Mouse (Mus musculus) limb, embryonic 13.5 days (tissue): ENCODE measurements around the gene Olfr486. TPM values are rescaled to one million over a fixed set of nuclear protein-coding genes. Genes with fewer than 3 reads are reported as not detected.
"Not testable (repeated sequence)": the region's sequence is repeated elsewhere in the genome, so short reads cannot be mapped to it uniquely, and the experiment has no call there.

Source experiments
- ATAC-seq: fragments of 200-750 bp; cut with Nextera tagmentation; 2 replicates; pipeline ENCODE4 v1.8.0; 2017; ENCODE audit warnings: low read depth, moderate number of reproducible peaks, moderate TSS enrichment; ENCODE audit not compliant: low FRiP score
- H3K27ac ChIP-seq: fragments of 300-500 bp; sonication (generic); 2 replicates; pipeline ENCODE4 v1.5.1; 2015; ENCODE audit warnings: inconsistent platforms, mild to moderate bottlenecking, moderate library complexity
- H3K27me3 ChIP-seq: fragments of 300-500 bp; sonication (generic); 2 replicates; pipeline ENCODE4 v1.6.1; 2015; ENCODE audit warnings: mild to moderate bottlenecking, inconsistent platforms
- H3K36me3 ChIP-seq: fragments of 300-500 bp; sonication (generic); 2 replicates; pipeline ENCODE4 v1.6.1; 2015; ENCODE audit warnings: inconsistent platforms, mild to moderate bottlenecking, moderate library complexity
- H3K4me1 ChIP-seq: fragments of 300-500 bp; sonication (generic); 2 replicates; pipeline ENCODE4 v1.6.1; 2015; ENCODE audit warnings: inconsistent platforms
- H3K4me2 ChIP-seq: fragments of 300-500 bp; sonication (generic); replicated peaks from 2 replicates; pipeline ENCODE4 v1.6.1; 2015; ENCODE audit warnings: inconsistent platforms, mild to moderate bottlenecking, moderate library complexity
- H3K4me3 ChIP-seq: fragments of 300-500 bp; sonication (generic); 2 replicates; pipeline ENCODE4 v1.5.1; 2015; ENCODE audit warnings: moderate library complexity, mild to moderate bottlenecking, inconsistent platforms
- H3K9ac ChIP-seq: fragments of 300-500 bp; sonication (generic); 2 replicates; pipeline ENCODE4 v1.6.1; 2015; ENCODE audit warnings: mild to moderate bottlenecking, inconsistent platforms
- H3K9me3 ChIP-seq: fragments of 300-500 bp; sonication (generic); 2 replicates; pipeline ENCODE4 v1.6.1; 2016; ENCODE audit warnings: inconsistent platforms
- WGBS: fragments of 180-500 bp; shearing (Covaris S2); methylation state at CpG from one replicate; pipeline ENCODE4 v1.1.7; 2015; 5-methylcytosine and 5-hydroxymethylcytosine counted together
- polyA plus RNA-seq: library from polyadenylated mRNA; unstranded; fragments of >200 nt; fragmentation: Nextera tagmentation; extraction: Ambion mirVana; gene quantifications from 2 replicates; pipeline ENCODE4 v1.2.1, GENCODE M21; 2015

The Olfr486 gene
- polyA plus RNA-seq = not detected in 2 replicates

GRCm38 (mm10) chr7:108172642-108173041, at the start of gene Olfr486:
Gene Olfr486 (minus strand): TSS chr7:108172742.
- 88% methylated on average over 1 of the region's 1 CpGs for WGBS
- not testable (repeated sequence) for H3K9me3 ChIP-seq, H3K9ac ChIP-seq, H3K27ac ChIP-seq, H3K27me3 ChIP-seq, H3K36me3 ChIP-seq, H3K4me1 ChIP-seq, ATAC-seq, H3K4me2 ChIP-seq, H3K4me3 ChIP-seq

- not testable (repeated sequence) for H3K36me3 ChIP-seq, H3K9me3 ChIP-seq, H3K4me3 ChIP-seq, H3K27ac ChIP-seq, H3K27me3 ChIP-seq, ATAC-seq, H3K4me2 ChIP-seq, H3K9ac ChIP-seq, H3K4me1 ChIP-seq
Measured at GRCm38 (mm10) chr7:108214536-108214935, 42.0 kb upstream of the Olfr486 start, which contains the start of gene Olfr487. Gene Olfr487 (minus strand): TSS chr7:108214636.

- Histone ChIP-seq H3K27ac (no peak overlapping the region), H3K4me1 (no peaks in the 10 kb centered on the region), H3K4me3 (no peak overlapping the region), H3K4me2 (no peak overlapping the region), H3K9me3 (no peaks in the 10 kb centered on the region), H3K9ac (no peak overlapping the region), H3K27me3 (no peaks in the 10 kb centered on the region), H3K36me3 (no peaks in the 10 kb centered on the region)
- ATAC-seq = no peak
- WGBS = 68% methylated on average over 6 of the region's 6 CpGs
Measured at GRCm38 (mm10) chr7:108196938-108197337, 24.4 kb upstream of the Olfr486 start.

GRCm38 (mm10) chr7:108196337-108196736, 23.8 kb upstream of the Olfr486 start:
- H3K9me3 ChIP-seq, H3K27ac ChIP-seq, H3K4me3 ChIP-seq, H3K4me1 ChIP-seq, H3K4me2 ChIP-seq, H3K27me3 ChIP-seq, H3K36me3 ChIP-seq, H3K9ac ChIP-seq, ATAC-seq: not testable (repeated sequence)
- 54% methylated on average over 3 of the region's 3 CpGs for WGBS

GRCm38 (mm10) chr7:108192714-108193113, 20.2 kb upstream of the Olfr486 start:
- 67% methylated on average over 1 of the region's 1 CpGs for WGBS
- H3K36me3 ChIP-seq, H3K9me3 ChIP-seq: not testable (repeated sequence)

GRCm38 (mm10) chr7:108191196-108191595, 18.7 kb upstream of the Olfr486 start:
- not testable (repeated sequence) for H3K9me3 ChIP-seq, H3K36me3 ChIP-seq, H3K9ac ChIP-seq, H3K4me2 ChIP-seq, H3K4me3 ChIP-seq, H3K4me1 ChIP-seq, H3K27ac ChIP-seq, H3K27me3 ChIP-seq, ATAC-seq
- WGBS = 59% methylated on average over 2 of the region's 2 CpGs

More at GRCm38 (mm10) chr7:108192714-108193113, 20.2 kb upstream of the Olfr486 start:
- H3K9ac ChIP-seq, ATAC-seq, H3K4me3 ChIP-seq, H3K4me2 ChIP-seq, H3K4me1 ChIP-seq, H3K27ac ChIP-seq, H3K27me3 ChIP-seq: not testable (repeated sequence)

- not testable (repeated sequence) for H3K9ac ChIP-seq, H3K4me2 ChIP-seq, H3K4me3 ChIP-seq, ATAC-seq, H3K9me3 ChIP-seq, H3K4me1 ChIP-seq, H3K27ac ChIP-seq, H3K27me3 ChIP-seq, H3K36me3 ChIP-seq
- 81% methylated on average over 2 of the region's 2 CpGs for WGBS
Measured at GRCm38 (mm10) chr7:108185237-108185636, 12.7 kb upstream of the Olfr486 start.

- 88% methylated on average over 3 of the region's 3 CpGs for WGBS
Measured at GRCm38 (mm10) chr7:108184401-108184800, 11.9 kb upstream of the Olfr486 start.

GRCm38 (mm10) chr7:108159771-108160170, 12.8 kb downstream of the Olfr486 start, which contains the start of gene Olfr485:
Gene Olfr485 (minus strand): TSS chr7:108159871.
- no peak within 1 kb of the TSS for H3K27ac ChIP-seq
- no peaks in the 10 kb centered on the region for H3K9me3 ChIP-seq
- no peak within 1 kb of the TSS for H3K4me3 ChIP-seq
- no peaks in the 10 kb centered on the region for H3K36me3 ChIP-seq
- ATAC-seq = no peak
- H3K4me1 ChIP-seq = no peaks in the 10 kb centered on the region
- no peak within 1 kb of the TSS for H3K9ac ChIP-seq
- no peaks in the 10 kb centered on the region for H3K27me3 ChIP-seq
- H3K4me2 ChIP-seq = no peak within 1 kb of the TSS

More at GRCm38 (mm10) chr7:108184401-108184800, 11.9 kb upstream of the Olfr486 start:
- H3K27me3 ChIP-seq, H3K9me3 ChIP-seq, H3K9ac ChIP-seq, H3K4me1 ChIP-seq, ATAC-seq, H3K27ac ChIP-seq, H3K4me2 ChIP-seq, H3K36me3 ChIP-seq, H3K4me3 ChIP-seq: not testable (repeated sequence)

GRCm38 (mm10) chr7:108127349-108127748, 45.2 kb downstream of the Olfr486 start, which contains the start of gene Olfr484:
Gene Olfr484 (minus strand): TSS chr7:108127449.
- no peak within 1 kb of the TSS for H3K4me2 ChIP-seq
- no peak within 1 kb of the TSS for H3K9ac ChIP-seq
- ATAC-seq = no peak
- H3K9me3 ChIP-seq = no peaks in the 10 kb centered on the region
- H3K4me1 ChIP-seq = no peaks in the 10 kb centered on the region
- H3K4me3 ChIP-seq = no peak within 1 kb of the TSS
- H3K27me3 ChIP-seq = no peaks in the 10 kb centered on the region
- no peaks in the 10 kb centered on the region for H3K36me3 ChIP-seq
- H3K27ac ChIP-seq = no peak within 1 kb of the TSS

Other genes with a start within 250 kb of the Olfr486 start
- not detected in 2 replicates for gene Olfr473, start 242.3 kb downstream of the Olfr486 start, polyA plus RNA-seq
- gene Olfr474, start 218.1 kb downstream of the Olfr486 start, polyA plus RNA-seq = not detected in 2 replicates
- not detected in 2 replicates for gene Olfr476, start 207.9 kb downstream of the Olfr486 start, polyA plus RNA-seq
- gene Olfr477, start 186.0 kb downstream of the Olfr486 start, polyA plus RNA-seq = not detected in 2 replicates
- gene Olfr478, start 138.8 kb downstream of the Olfr486 start, polyA plus RNA-seq = not detected in 2 replicates
- gene Olfr479, start 122.0 kb downstream of the Olfr486 start, polyA plus RNA-seq = not detected in 2 replicates
- not detected in 2 replicates for gene Olfr480, start 105.4 kb downstream of the Olfr486 start, polyA plus RNA-seq
- gene Olfr481, start 92.9 kb downstream of the Olfr486 start, polyA plus RNA-seq = not detected in 2 replicates
- gene Olfr482, start 75.2 kb downstream of the Olfr486 start, polyA plus RNA-seq = 0.14 TPM in 1 of 2 replicates, not detected in the other
- not detected in 2 replicates for gene Olfr483, start 71.9 kb downstream of the Olfr486 start, polyA plus RNA-seq
- gene Olfr484, start 45.3 kb downstream of the Olfr486 start, polyA plus RNA-seq = not detected in 2 replicates
- not detected in 2 replicates for gene Olfr485, start 12.9 kb downstream of the Olfr486 start, polyA plus RNA-seq
- gene Olfr487, start 41.9 kb upstream of the Olfr486 start, polyA plus RNA-seq = not detected in 2 replicates
- gene Olfr488, start 85.6 kb upstream of the Olfr486 start, polyA plus RNA-seq = not detected in 2 replicates
- not detected in 2 replicates for gene Olfr490, start 116.2 kb upstream of the Olfr486 start, polyA plus RNA-seq
- gene Olfr491, start 140.7 kb upstream of the Olfr486 start, polyA plus RNA-seq = not detected in 2 replicates
- 0.15 TPM in 1 of 2 replicates, not detected in the other for gene Olfr492, start 150.9 kb upstream of the Olfr486 start, polyA plus RNA-seq
- not detected in 2 replicates for gene Olfr493, start 174.2 kb upstream of the Olfr486 start, polyA plus RNA-seq
- not detected in 2 replicates for gene Olfr494, start 192.6 kb upstream of the Olfr486 start, polyA plus RNA-seq
- not detected in 2 replicates for gene Olfr495, start 220.4 kb upstream of the Olfr486 start, polyA plus RNA-seq
- gene Olfr497, start 247.7 kb upstream of the Olfr486 start, polyA plus RNA-seq = not detected in 2 replicates